Mouse (Mus musculus) erythroblast, embryonic 14.5 days (primary cell): ENCODE measurements around the gene Mbnl1.

ENCODE experiments used
- GATA1 ChIP-seq: IDR thresholded peaks from 2 replicates; pipeline ENCODE4 v1.6.1; 2012; ENCODE audit warnings: low read length, inconsistent platforms, mixed read lengths
- TAL1 ChIP-seq: IDR thresholded peaks from 3 replicates; pipeline ENCODE4 v1.6.1; 2012; ENCODE audit warnings: low read length, inconsistent platforms, mixed read lengths

DNA sequence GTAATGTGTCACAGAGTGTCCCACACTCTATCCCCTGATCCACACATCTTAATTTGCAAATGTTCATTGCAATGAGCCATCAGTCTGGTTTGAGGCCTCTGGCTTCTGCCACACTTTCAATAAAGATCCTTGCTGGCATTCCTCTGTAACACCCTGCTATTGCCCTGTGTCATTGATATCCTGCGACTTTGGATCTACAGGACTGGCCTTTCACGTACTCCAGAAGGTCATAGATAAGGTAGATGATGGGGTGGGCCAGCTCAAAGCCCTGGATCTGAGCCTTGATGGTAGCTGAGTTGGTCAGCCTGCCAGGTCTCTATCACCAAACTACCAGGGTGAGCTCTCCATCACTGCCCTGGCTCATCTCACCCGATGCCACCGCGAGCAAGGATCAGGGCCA, 43.6 kb upstream of the Mbnl1 start:
- TF ChIP-seq GATA1 (no peak), TAL1 (no peak)
